ENCODE assay signal across 16 mouse cellular contexts in genomic region chr1:91220322-91220672, GRCm38 (mm10). TPM values are rescaled to one million over a fixed set of nuclear protein-coding genes. Genes with fewer than 3 reads are reported as not detected.
DNase-seq lines count a peak whose midpoint lies in the region; ATAC-seq lines count a peak whose summit lies in the region.
"Had no signal": no experiment of that assay in that cellular context is flagged by ENCODE, and none has a peak within 500 bp of the region (broad histone marks: within the 10 kb centered on the region; RNA-seq: fewer than 3 reads in every experiment).

No protein-coding gene starts in this region.

- H3K27ac ChIP-seq in heart, embryonic 10.5 days, result no peak overlapping the region
- H3K27ac ChIP-seq in hindbrain, embryonic 11.5 days (ENCODE audit: low read depth, low read length), result no peak overlapping the region
- H3K27ac ChIP-seq: hindbrain, postnatal 0 days; stomach, postnatal 0 days had no signal

- whole genome bisulfite sequencing in heart, embryonic 10.5 days, result 87% methylated on average over 3 of the region's 3 CpGs
- 89% methylated on average over 3 of the region's 3 CpGs for WGBS in hindbrain, embryonic 11.5 days

- peak; percentile 75 for DNase-seq in heart, adult 11 months
- DNase-seq in heart, embryonic 10.5 days (ENCODE audit: low spot score), result no peak
- DNase-seq in spleen, postnatal 36 days (ENCODE audit: low spot score in 2 of 2), result peak; percentile 61 to 63
- no peak for DNase-seq in spleen, adult 12 weeks (ENCODE audit: low spot score)
- no peak for DNase-seq in hindbrain, embryonic 11.5 days (ENCODE audit: low spot score)
- DNase-seq in heart, postnatal 25 days (ENCODE audit: low spot score), result no peak
- no peak for DNase-seq in gastrocnemius, postnatal 14 days
- DNase-seq: cerebellum, postnatal 10 days; gastrocnemius, postnatal 10 days; heart, postnatal 10 days; kidney, adult 8-10 months; kidney, postnatal 36 days had no signal

- peaks cover 37% of the 10 kb centered on the region for H3K4me1 ChIP-seq in heart, embryonic 10.5 days
- H3K4me1 ChIP-seq in hindbrain, embryonic 11.5 days (replicated peaks; ENCODE audit: control insufficient read depth, insufficient read depth, low read length), result no peaks in the 10 kb centered on the region

- no peak overlapping the region for H3K4me2 ChIP-seq in hindbrain, embryonic 11.5 days (replicated peaks; ENCODE audit: low read depth, low read length)
- H3K4me2 ChIP-seq: midbrain, embryonic 11.5 days had no signal

- no peaks in the 10 kb centered on the region for H3K9me3 ChIP-seq in heart, embryonic 10.5 days
- H3K9me3 ChIP-seq in hindbrain, embryonic 11.5 days (ENCODE audit: control insufficient read depth, low read length), result no peaks in the 10 kb centered on the region

- no peak overlapping the region for H3K9ac ChIP-seq in hindbrain, embryonic 11.5 days (ENCODE audit: low read depth, low read length)

- intact Hi-C loops in heart, postnatal 25 days (cut with DNase I), result no loop called here
- intact Hi-C loops in gastrocnemius, postnatal 14 days (cut with DNase I; ENCODE audit: low total_unique reads), result no loop called here

- peak; percentile 82 for ATAC-seq in megakaryocyte, adult 5-6 weeks (ENCODE audit: poor library complexity, severe bottlenecking)
- no peak for ATAC-seq in hindbrain, embryonic 11.5 days (ENCODE audit: low FRiP score)
- ATAC-seq: hindbrain, postnatal 0 days had no signal

- no peaks in the 10 kb centered on the region for H3K36me3 ChIP-seq in heart, embryonic 10.5 days
- no peaks in the 10 kb centered on the region for H3K36me3 ChIP-seq in hindbrain, embryonic 11.5 days (ENCODE audit: control insufficient read depth, insufficient read depth, low read length)

- H3K27me3 ChIP-seq in heart, embryonic 10.5 days (ENCODE audit: insufficient read depth, poor library complexity, severe bottlenecking), result no peaks in the 10 kb centered on the region
- H3K27me3 ChIP-seq in hindbrain, embryonic 11.5 days (ENCODE audit: control insufficient read depth, insufficient read depth, low read length), result no peaks in the 10 kb centered on the region

- no peak overlapping the region for H3K4me3 ChIP-seq in heart, embryonic 10.5 days
- no peak overlapping the region for H3K4me3 ChIP-seq in hindbrain, embryonic 11.5 days (ENCODE audit: low read depth, low read length)

RNA-seq across cellular contexts. Expression of gene Ube2f, which starts 29.8 kb away (rescaled TPM):
- 76.9 and 82.8 TPM in 2 replicates for polyA plus RNA-seq in heart, embryonic 10.5 days (2016; fragmentation: Nextera tagmentation; extraction: Ambion mirVana)
- total RNA-seq in megakaryocyte, adult 5-6 weeks (2015), result 94.5 and 117 TPM in 2 replicates
- 59.1 and 63.1 TPM in 2 replicates for total RNA-seq in megakaryocyte, adult 5-6 weeks (2017)
- 88.9 and 95.2 TPM in 2 replicates for polyA plus RNA-seq in hindbrain, embryonic 11.5 days (2014; fragmentation: Nextera tagmentation; extraction: Ambion mirVana)
- 10 to 100 TPM; 48.7 to 49.3 TPM for total RNA-seq in heart, postnatal 25 days (2021)
- 10 to 100 TPM; 55.9 to 59.7 TPM for total RNA-seq in gastrocnemius, postnatal 14 days (2021)

RNA-seq across cellular contexts. Expression of gene Ramp1, which starts 40.7 kb away (rescaled TPM):
- polyA plus RNA-seq in heart, embryonic 10.5 days (2016; fragmentation: Nextera tagmentation; extraction: Ambion mirVana), result 16.8 and 24.9 TPM in 2 replicates
- total RNA-seq in megakaryocyte, adult 5-6 weeks (2015), result 71.1 and 79.5 TPM in 2 replicates
- total RNA-seq in megakaryocyte, adult 5-6 weeks (2017), result 75.2 and 81.4 TPM in 2 replicates
- 0.29 and 0.35 TPM in 2 replicates for polyA plus RNA-seq in hindbrain, embryonic 11.5 days (2014; fragmentation: Nextera tagmentation; extraction: Ambion mirVana)
- 10 to 100 TPM in 1 of 2 experiments, 1 to 10 TPM in 1; 7.7 to 10.1 TPM for total RNA-seq in heart, postnatal 25 days (2021)
- 10 to 100 TPM; 28.5 to 29.4 TPM for total RNA-seq in gastrocnemius, postnatal 14 days (2021)

Comparison
In these comparisons a context has a peak if more than half of its experiments do, and no peak if none do; other contexts are left out.
1. DNase-seq: peak in heart, adult 11 months (single experiment) and spleen, postnatal 36 days (2 of 2); none in heart, embryonic 10.5 days (single experiment), spleen, adult 12 weeks (single experiment), hindbrain, embryonic 11.5 days (single experiment), heart, postnatal 25 days (single experiment) and gastrocnemius, postnatal 14 days (single experiment).